Mouse (Mus musculus) lung, embryonic 15.5 days (tissue): ENCODE results near the gene Krt6a. TPM values are rescaled to one million over a fixed set of nuclear protein-coding genes. Genes with fewer than 3 reads are reported as not detected.
"Not testable (repeated sequence)": the region's sequence is repeated elsewhere in the genome, so short reads cannot be mapped to it uniquely, and the experiment has no call there.

ENCODE experiments used
- ATAC-seq: fragments of 200-750 bp; cut with Nextera tagmentation; 2 replicates; pipeline ENCODE4 v1.8.0; 2017; ENCODE audit warnings: moderate number of reproducible peaks, borderline replicate concordance; ENCODE audit not compliant: low FRiP score, low TSS enrichment; ENCODE audit errors: extremely low read depth
- H3K27ac ChIP-seq: fragments of 300-500 bp; sonication (generic); 2 replicates; pipeline ENCODE4 v1.5.1; 2015; ENCODE audit warnings: moderate library complexity, mild to moderate bottlenecking, inconsistent platforms
- H3K27me3 ChIP-seq: fragments of 300-500 bp; sonication (generic); 2 replicates; pipeline ENCODE4 v1.6.1; 2015; ENCODE audit warnings: inconsistent platforms
- H3K36me3 ChIP-seq: fragments of 300-500 bp; sonication (generic); 2 replicates; pipeline ENCODE4 v1.6.1; 2015; ENCODE audit warnings: inconsistent platforms
- H3K4me1 ChIP-seq: fragments of 300-500 bp; sonication (generic); 2 replicates; pipeline ENCODE4 v1.6.1; 2015; ENCODE audit warnings: inconsistent platforms
- H3K4me2 ChIP-seq: fragments of 300-500 bp; sonication (generic); 2 replicates; pipeline ENCODE4 v1.6.1; 2015; ENCODE audit warnings: inconsistent platforms, mild to moderate bottlenecking, moderate library complexity
- H3K4me3 ChIP-seq: fragments of 300-500 bp; sonication (generic); 2 replicates; pipeline ENCODE4 v1.5.1; 2015; ENCODE audit warnings: mild to moderate bottlenecking, inconsistent platforms
- H3K9ac ChIP-seq: fragments of 300-500 bp; sonication (generic); 2 replicates; pipeline ENCODE4 v1.6.1; 2015; ENCODE audit warnings: inconsistent platforms
- H3K9me3 ChIP-seq: fragments of 300-500 bp; sonication (generic); 2 replicates; pipeline ENCODE4 v1.6.1; 2016; ENCODE audit warnings: inconsistent platforms
- WGBS: fragments of 180-500 bp; shearing (Covaris S2); methylation state at CpG from one replicate; pipeline ENCODE4 v1.1.7; 2015; 5-methylcytosine and 5-hydroxymethylcytosine counted together
- microRNA-seq: library from miRNA; unstranded; fragments of <30 nt; microRNA quantifications from one replicate; pipeline ENCODE4, GENCODE M21; 2016
- polyA plus RNA-seq: library from polyadenylated mRNA; unstranded; fragments of >200 nt; fragmentation: Nextera tagmentation; extraction: Ambion mirVana; gene quantifications from 2 replicates; pipeline ENCODE4 v1.2.1, GENCODE M21; 2015

Gene Krt6a
- polyA plus RNA-seq, 1 experiment from 2014 or later: 1.5 TPM

- WGBS: 74% methylated on average over 8 of the region's 8 CpGs
- Histone ChIP-seq H3K4me3 (no peak overlapping the region), H3K9me3 (no peaks in the 10 kb centered on the region), H3K4me2 (no peak overlapping the region), H3K4me1 (no peaks in the 10 kb centered on the region), H3K36me3 (no peaks in the 10 kb centered on the region), H3K9ac (no peak overlapping the region), H3K27ac (no peak overlapping the region), H3K27me3 (no peaks in the 10 kb centered on the region)
- ATAC-seq: no peak
Observed at GRCm38 (mm10) chr15:101699866-101700265, 5.8 kb upstream of the Krt6a start.

- no peak for ATAC-seq
- 41% methylated on average over 3 of the region's 3 CpGs for WGBS
- no peak overlapping the region for H3K9ac ChIP-seq
Observed at GRCm38 (mm10) chr15:101699192-101699591, 5.1 kb upstream of the Krt6a start.

GRCm38 (mm10) chr15:101697326-101698188 lies 3.5 kb upstream of the Krt6a start:
- WGBS: 69% methylated on average over 8 of the region's 8 CpGs
- no peak for ATAC-seq
- H3K4me3 ChIP-seq: no peak overlapping the region

More at GRCm38 (mm10) chr15:101699192-101699591, 5.1 kb upstream of the Krt6a start:
- Histone ChIP-seq H3K27ac (no peak overlapping the region), H3K4me3 (no peak overlapping the region), H3K4me2 (no peak overlapping the region), H3K9me3 (no peaks in the 10 kb centered on the region), H3K36me3 (no peaks in the 10 kb centered on the region), H3K4me1 (no peaks in the 10 kb centered on the region), H3K27me3 (no peaks in the 10 kb centered on the region)

GRCm38 (mm10) chr15:101690460-101690859 lies 3.6 kb downstream of the Krt6a start:
- H3K4me1 ChIP-seq, ATAC-seq, H3K9me3 ChIP-seq, H3K4me2 ChIP-seq, H3K27ac ChIP-seq, H3K4me3 ChIP-seq, H3K27me3 ChIP-seq, H3K36me3 ChIP-seq, H3K9ac ChIP-seq: not testable (repeated sequence)
- 80% methylated on average over 5 of the region's 5 CpGs for WGBS

More at GRCm38 (mm10) chr15:101697326-101698188, 3.5 kb upstream of the Krt6a start:
- Histone ChIP-seq H3K27me3 (no peaks in the 10 kb centered on the region), H3K27ac (no peak overlapping the region), H3K4me2 (no peak overlapping the region), H3K4me1 (no peaks in the 10 kb centered on the region), H3K9ac (no peak overlapping the region), H3K36me3 (no peaks in the 10 kb centered on the region), H3K9me3 (no peaks in the 10 kb centered on the region)

- H3K4me1 ChIP-seq: no peaks in the 10 kb centered on the region
- H3K27me3 ChIP-seq: no peaks in the 10 kb centered on the region
- no peak overlapping the region for H3K9ac ChIP-seq
- H3K4me2 ChIP-seq: no peak overlapping the region
- H3K36me3 ChIP-seq: no peaks in the 10 kb centered on the region
- no peak overlapping the region for H3K27ac ChIP-seq
- H3K4me3 ChIP-seq: no peak overlapping the region
- 51% methylated on average over 2 of the region's 2 CpGs for WGBS
- no peaks in the 10 kb centered on the region for H3K9me3 ChIP-seq
- no peak for ATAC-seq
Observed at GRCm38 (mm10) chr15:101688161-101688560, 5.9 kb downstream of the Krt6a start.

- Histone ChIP-seq H3K4me3 (no peak within 1 kb of the TSS), H3K27me3 (no peaks in the 10 kb centered on the region), H3K4me1 (no peaks in the 10 kb centered on the region), H3K9me3 (no peaks in the 10 kb centered on the region), H3K4me2 (no peak within 1 kb of the TSS), H3K36me3 (no peaks in the 10 kb centered on the region), H3K9ac (no peak within 1 kb of the TSS), H3K27ac (no peak within 1 kb of the TSS)
- ATAC-seq: no peak
- WGBS: 82% methylated on average over 2 of the region's 2 CpGs
Observed at GRCm38 (mm10) chr15:101680187-101680586, 13.9 kb downstream of the Krt6a start, which contains the start of gene Krt6b. Krt6b (minus strand) TSS chr15:101680287.

GRCm38 (mm10) chr15:101675978-101676377 lies 18.1 kb downstream of the Krt6a start:
- WGBS: 74% methylated on average over 1 of the region's 1 CpGs
- Histone ChIP-seq H3K36me3 (no peaks in the 10 kb centered on the region), H3K4me3 (no peak overlapping the region), H3K9ac (no peak overlapping the region), H3K4me1 (no peaks in the 10 kb centered on the region), H3K27me3 (no peaks in the 10 kb centered on the region), H3K4me2 (no peak overlapping the region), H3K9me3 (no peaks in the 10 kb centered on the region), H3K27ac (no peak overlapping the region)
- no peak for ATAC-seq

- H3K9me3 ChIP-seq: no peaks in the 10 kb centered on the region
- no peak overlapping the region for H3K9ac ChIP-seq
- no peak for ATAC-seq
- WGBS: 82% methylated on average over 5 of the region's 5 CpGs
- H3K4me3 ChIP-seq: no peak overlapping the region
- no peaks in the 10 kb centered on the region for H3K4me1 ChIP-seq
- no peaks in the 10 kb centered on the region for H3K36me3 ChIP-seq
- H3K27ac ChIP-seq: no peak overlapping the region
- no peaks in the 10 kb centered on the region for H3K27me3 ChIP-seq
- H3K4me2 ChIP-seq: no peak overlapping the region
Observed at GRCm38 (mm10) chr15:101652736-101653265, 41.3 kb downstream of the Krt6a start.

- Histone ChIP-seq H3K27ac (no peak within 1 kb of the TSS), H3K4me3 (no peak within 1 kb of the TSS), H3K4me2 (no peak within 1 kb of the TSS), H3K4me1 (no peaks in the 10 kb centered on the region), H3K9me3 (no peaks in the 10 kb centered on the region), H3K27me3 (no peaks in the 10 kb centered on the region), H3K36me3 (no peaks in the 10 kb centered on the region), H3K9ac (no peak within 1 kb of the TSS)
- no peak for ATAC-seq
- 59% methylated on average over 3 of the region's 3 CpGs for WGBS
Observed at GRCm38 (mm10) chr15:101647280-101647679, 46.8 kb downstream of the Krt6a start, which contains the start of gene Gm5478. Gm5478 (minus strand) TSS chr15:101647380.

Small RNAs within 50 kb of the gene (microRNA-seq; reads per million reads assigned to microRNA genes)
- not detected for gene Gm44323
- not detected for gene Gm44342
- not detected for gene Gm44383
- gene Gm44479: not detected

Other genes with a start within 250 kb of the Krt6a start
- gene Krt88, start 246.6 kb downstream of the Krt6a start, polyA plus RNA-seq: not detected in 2 replicates
- not detected in 2 replicates for gene Krt81, start 230.6 kb downstream of the Krt6a start, polyA plus RNA-seq
- not detected in 2 replicates for gene Krt86, start 220.8 kb downstream of the Krt6a start, polyA plus RNA-seq
- 0.13 TPM in 1 of 2 replicates, not detected in the other for gene Krt83, start 202.8 kb downstream of the Krt6a start, polyA plus RNA-seq
- gene Gm49425, start 177.0 kb downstream of the Krt6a start, polyA plus RNA-seq: not detected in 2 replicates
- not detected in 2 replicates for gene Krt84, start 161.5 kb downstream of the Krt6a start, polyA plus RNA-seq
- gene Krt82, start 143.6 kb downstream of the Krt6a start, polyA plus RNA-seq: not detected in 2 replicates
- gene Krt90, start 131.4 kb downstream of the Krt6a start, polyA plus RNA-seq: 0.05 TPM in 1 of 2 replicates, not detected in the other
- 0.05 and 0.14 TPM in 2 replicates for gene Krt75, start 120.4 kb downstream of the Krt6a start, polyA plus RNA-seq
- gene Gm5414, start 66.1 kb downstream of the Krt6a start, polyA plus RNA-seq: not detected in 2 replicates
- gene Gm5478, start 46.9 kb downstream of the Krt6a start, polyA plus RNA-seq: not detected in 2 replicates
- not detected in 2 replicates for gene Krt6b, start 14.0 kb downstream of the Krt6a start, polyA plus RNA-seq
- 4.7 and 11.1 TPM in 2 replicates for gene Krt5, start 18.6 kb upstream of the Krt6a start, polyA plus RNA-seq
- not detected in 2 replicates for gene Krt71, start 48.8 kb upstream of the Krt6a start, polyA plus RNA-seq
- gene Krt72, start 92.2 kb upstream of the Krt6a start, polyA plus RNA-seq: not detected in 2 replicates
- not detected in 2 replicates for gene Krt73, start 108.0 kb upstream of the Krt6a start, polyA plus RNA-seq
- not detected in 2 replicates for gene Krt2, start 123.9 kb upstream of the Krt6a start, polyA plus RNA-seq
- 0.54 and 0.55 TPM in 2 replicates for gene Krt1, start 156.5 kb upstream of the Krt6a start, polyA plus RNA-seq
- gene Krt77, start 175.4 kb upstream of the Krt6a start, polyA plus RNA-seq: not detected in 2 replicates
- gene Krt76, start 198.6 kb upstream of the Krt6a start, polyA plus RNA-seq: not detected in 2 replicates
- 13.3 and 18.4 TPM in 2 replicates for gene Krt4, start 230.4 kb upstream of the Krt6a start, polyA plus RNA-seq
- 0.97 and 1.0 TPM in 2 replicates for gene Krt79, start 246.0 kb upstream of the Krt6a start, polyA plus RNA-seq